Mouse (Mus musculus) gastrocnemius, postnatal 25 days (tissue): Measurements from ENCODE around the gene Dagla. TPM values are rescaled to one million over a fixed set of nuclear protein-coding genes. Genes with fewer than 3 reads are reported as not detected.
A peak's percentile ranks its signal among the peaks of the same experiment; 100 is the strongest.

Experiments
- DNase-seq: peaks from one replicate; pipeline ENCODE4 v3.0.0; 2022
- total RNA-seq, 2 experiments: library from RNA; stranded (reverse); gene quantifications; 1 replicate in 1 of 2; 2 replicates in 1 of 2; pipeline ENCODE4 v1.2.3; 2021

Gene Dagla
- total RNA-seq, 2 experiments from 2014 or later = 4.0 to 6.7 TPM

DNA sequence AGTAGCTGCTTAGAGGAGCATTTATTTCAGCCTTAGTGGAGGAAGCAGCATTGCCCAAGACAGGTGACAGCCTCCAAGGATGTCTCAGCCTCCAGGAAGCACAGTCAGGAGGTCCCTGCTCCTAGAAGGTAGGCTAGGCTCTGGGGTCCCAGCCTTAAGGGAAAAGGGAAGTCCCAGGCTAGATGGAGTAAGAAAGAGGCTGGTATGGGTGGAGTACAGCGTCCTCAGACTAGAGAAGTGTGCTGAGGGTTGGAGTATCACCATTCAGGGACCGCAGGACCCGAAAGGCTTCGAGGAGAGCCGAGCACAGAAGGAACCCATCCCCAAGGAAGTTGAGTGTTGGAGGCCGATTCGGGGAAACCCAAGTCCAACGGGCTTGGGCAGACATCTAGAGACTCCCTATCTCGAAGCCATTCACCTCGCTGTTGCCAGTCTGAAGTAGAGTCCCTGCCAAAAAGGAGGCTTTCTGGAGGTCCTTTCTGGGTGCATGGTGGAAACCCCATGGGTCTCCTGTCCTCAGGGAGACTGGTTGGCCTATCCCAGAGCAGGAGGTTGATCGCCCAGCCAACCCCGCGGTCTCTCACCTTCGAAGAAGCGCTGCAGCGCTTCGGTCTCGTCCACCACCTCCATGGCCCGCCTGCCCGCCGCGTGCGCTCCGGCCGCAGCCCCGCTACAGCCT, 64.6 kb downstream of the Dagla start:
- DNase-seq = no peak

- no peak for DNase-seq
These were observed 65.3 kb downstream of the Dagla start for GRCm38 (mm10) chr19:10239419-10239818.

DNA sequence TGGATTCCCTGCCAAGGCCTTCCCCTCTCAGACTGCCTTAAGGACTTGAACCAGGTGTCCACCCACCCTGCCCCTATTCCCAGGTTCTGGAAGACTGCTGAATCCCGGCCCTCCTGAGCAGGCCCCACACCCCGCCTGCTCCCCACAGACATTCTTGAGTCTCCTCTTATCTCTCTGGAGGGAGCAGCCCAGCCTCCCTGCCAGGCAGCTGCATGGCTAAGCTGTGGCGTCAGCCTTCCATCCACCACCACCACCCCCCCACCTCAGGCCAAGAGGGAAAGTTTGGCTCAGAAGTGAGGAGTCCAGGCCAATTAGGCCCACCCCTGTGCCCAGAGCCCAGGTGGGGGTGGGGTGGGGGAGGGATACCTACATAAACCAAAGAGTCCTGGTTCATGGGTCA, 66.2 kb downstream of the Dagla start:
- DNase-seq = no peak

GRCm38 (mm10) chr19:10235784-10236565, 68.7 kb downstream of the Dagla start:
- DNase-seq = no peak

DNA sequence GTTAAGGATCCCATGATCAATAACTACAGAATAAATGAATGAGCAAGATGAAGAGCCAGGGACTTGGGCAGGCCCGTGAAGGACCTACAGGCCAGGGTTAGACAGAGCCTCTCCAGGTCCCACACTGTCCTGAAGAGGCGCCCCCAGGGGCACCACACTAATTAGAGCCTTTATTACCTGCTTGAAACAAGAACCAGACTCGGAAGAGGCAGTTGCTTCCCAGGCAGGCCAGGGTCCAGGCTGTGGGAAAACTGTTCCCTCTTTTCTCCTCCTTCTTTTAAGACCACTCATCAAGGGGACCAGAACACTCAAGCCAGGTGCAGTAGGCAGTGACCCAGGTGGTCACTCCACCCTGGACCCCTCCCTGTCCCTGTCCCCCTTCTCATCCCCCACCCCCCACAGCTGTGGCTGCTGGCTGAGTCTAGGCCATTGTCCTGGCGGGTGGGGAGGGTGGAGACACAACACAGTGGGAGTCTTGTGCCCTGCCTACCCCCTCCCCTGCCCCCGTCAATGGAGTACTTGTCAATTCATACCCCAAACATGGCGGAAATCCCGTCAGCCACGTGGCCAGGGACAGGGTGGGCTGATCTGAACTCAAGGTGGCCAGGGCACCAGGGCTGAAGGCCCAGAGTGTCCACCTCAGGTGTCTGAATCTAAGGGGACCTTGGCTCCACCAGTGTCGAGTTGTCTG, 72.2 kb downstream of the Dagla start:
- DNase-seq = no peak

DNA sequence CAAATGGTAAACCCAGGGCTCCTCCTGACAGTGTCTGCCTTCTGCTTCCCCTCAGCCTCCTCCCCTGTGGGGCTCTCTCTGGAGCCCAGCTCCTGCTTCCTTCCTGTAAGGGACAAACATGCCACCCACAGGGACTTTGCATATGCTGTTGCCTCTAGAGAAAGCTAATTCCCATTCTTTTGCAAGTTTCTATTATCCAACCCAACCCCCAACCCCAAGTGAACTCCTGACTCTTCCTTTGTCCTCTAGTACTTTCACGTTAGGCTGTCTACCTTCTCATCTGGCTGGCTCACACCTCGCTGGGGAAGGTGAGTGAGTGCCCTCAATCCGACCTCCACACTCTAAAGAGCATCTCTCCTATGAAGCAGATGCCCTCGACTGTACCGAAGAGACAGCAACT, 72.8 kb downstream of the Dagla start:
- no peak for DNase-seq

DNA sequence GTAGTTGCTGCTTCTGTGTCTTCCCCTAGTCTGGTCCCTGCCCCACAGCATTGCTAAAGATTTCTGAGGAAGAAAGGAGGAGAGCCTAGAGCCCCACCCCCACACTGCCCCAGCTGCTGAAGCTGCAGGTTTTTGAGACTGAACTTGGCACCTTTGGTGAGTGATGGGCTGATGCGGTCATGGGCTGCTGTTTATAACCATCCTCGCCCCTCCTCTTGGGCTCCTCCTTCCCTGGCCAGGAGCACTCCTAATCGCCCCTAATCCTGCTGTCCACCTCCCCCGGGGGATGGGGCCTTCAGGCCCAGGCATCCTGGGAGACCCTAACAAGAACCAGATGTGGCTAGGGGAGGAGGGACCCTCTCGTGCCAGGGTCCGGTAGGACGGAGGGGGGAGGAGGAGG, 73.7 kb downstream of the Dagla start:
- no peak for DNase-seq

- no peak for DNase-seq
These were observed 78.9 kb downstream of the Dagla start for GRCm38 (mm10) chr19:10225767-10226166.

DNA sequence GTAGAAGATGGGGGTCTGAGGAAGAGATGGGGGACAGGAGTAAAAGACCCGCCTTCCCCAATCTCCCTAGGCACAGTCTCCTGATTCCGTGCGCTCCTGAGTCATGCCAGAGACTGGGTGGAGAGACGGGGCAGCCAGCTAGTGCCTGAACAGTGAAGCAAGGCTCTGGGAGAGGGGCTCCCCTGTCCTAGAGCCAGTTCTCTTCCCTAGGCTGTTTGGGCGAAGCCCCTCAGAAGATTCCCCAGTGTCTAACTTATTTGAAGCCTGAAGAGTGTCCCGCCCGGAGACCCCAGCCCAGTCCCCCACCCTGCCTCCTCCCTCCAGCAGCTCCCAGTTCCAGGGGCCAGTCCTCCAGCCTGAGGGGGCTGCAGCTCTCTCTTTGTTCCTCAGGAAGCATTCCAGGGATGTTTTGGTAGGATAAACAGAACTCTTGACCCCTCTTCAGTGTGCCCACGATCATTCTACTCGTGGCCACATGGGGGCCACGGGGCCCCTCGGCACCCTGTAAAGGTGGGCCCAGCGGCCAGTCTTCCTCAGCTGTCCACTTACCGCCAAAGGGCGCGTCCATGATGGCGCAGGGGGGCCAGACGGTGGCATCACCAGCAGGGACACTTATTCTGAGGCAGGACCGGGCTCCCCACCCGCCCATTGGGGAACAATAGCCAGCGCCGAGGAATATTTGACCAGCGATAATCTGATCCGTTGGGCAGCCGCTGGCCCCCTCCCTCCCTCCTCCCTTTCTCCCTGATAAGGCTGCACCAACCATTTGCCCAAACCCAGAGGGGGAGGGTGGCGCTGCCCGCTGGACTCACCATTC, 79.8 kb downstream of the Dagla start:
- DNase-seq = no peak

DNA sequence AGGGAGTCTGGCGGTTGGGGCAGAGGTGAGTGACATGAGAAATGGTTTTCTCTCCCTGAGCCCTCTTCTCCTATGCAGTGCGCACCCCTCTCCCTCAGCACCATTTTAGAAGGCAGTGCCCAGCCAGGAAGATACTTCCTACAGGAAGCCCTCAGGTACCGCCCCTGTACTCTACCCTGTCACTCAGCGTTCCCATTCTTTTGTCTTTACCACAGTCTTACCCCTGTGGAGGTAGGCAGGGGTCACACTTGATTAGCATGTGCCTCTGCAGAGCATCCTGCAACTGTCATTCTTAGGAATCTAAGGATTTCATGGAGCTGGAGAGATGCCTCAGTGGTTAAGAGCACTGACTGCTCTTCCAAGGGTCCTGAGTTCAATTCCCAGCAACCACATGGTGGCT, 81.1 kb downstream of the Dagla start:
- DNase-seq = no peak

- DNase-seq = no peak
These were observed 82.0 kb downstream of the Dagla start for GRCm38 (mm10) chr19:10222656-10223055.

GRCm38 (mm10) chr19:10221585-10221984, 83.1 kb downstream of the Dagla start:
- no peak for DNase-seq

DNA sequence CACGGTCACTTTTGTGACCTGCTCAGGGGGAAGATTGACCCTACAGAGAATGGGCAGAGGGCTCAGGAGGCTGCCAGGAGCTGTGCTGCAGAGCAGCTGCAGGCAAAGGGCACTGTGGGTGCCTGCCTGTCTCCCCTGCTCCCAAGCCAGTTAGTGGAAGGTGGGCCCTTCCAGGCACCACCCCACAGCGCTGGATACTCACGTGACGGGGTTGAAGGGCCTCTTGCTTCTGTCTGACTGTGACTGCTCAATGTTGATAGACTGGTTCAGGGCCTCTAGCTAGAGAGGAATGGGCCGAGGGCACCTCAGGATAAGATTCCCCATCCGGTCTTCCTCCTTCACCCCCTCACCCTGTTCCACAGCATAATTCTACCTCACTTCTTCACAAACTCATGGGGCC, 85.1 kb downstream of the Dagla start:
- DNase-seq = no peak

GRCm38 (mm10) chr19:10219108-10219507, 85.6 kb downstream of the Dagla start:
- DNase-seq = no peak

DNA sequence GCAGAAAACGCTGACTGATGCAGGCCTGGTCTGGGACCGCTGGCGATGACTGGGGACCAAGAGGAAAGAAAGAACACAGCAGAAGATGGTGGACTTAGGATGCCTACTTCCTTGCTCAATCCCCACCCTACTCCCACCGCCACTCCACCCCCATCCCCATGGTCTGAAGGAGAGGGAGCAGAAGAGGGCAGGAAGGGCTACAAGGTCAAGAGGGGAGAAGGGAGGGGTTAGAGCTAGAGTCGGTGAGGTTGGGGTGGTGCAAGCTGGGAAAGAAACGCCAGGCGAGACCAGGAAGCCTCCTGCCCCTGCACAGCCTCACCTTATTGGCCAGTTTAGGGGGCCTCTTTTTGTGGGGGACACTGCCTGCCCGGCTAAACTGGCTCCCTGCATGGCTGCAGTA, 88.6 kb downstream of the Dagla start:
- DNase-seq = no peak

GRCm38 (mm10) chr19:10213796-10214471, 90.7 kb downstream of the Dagla start:
- no peak for DNase-seq

- no peak for DNase-seq
These were observed 93.8 kb downstream of the Dagla start for GRCm38 (mm10) chr19:10210885-10211284.

DNA sequence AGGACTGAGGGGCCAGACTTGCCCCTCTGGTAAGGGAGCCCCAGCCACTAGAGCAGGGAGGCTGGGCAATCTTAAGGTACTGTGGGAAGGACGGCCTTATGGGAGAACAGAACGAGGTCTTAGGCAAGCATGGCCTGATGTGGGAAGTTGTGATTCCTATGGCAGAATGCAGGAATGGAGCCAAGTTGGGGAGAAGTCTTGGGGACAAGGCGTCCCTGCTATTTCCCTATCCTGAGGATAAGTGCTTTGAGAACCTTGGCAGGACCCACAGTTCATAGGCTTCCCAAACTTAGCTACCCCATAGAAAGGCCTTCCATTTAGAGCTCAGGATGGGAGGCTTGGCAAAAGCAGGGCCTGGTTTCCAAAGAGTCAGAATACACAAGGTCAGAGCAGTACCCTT, 95.8 kb downstream of the Dagla start:
- DNase-seq = no peak

GRCm38 (mm10) chr19:10205051-10205450, 99.6 kb downstream of the Dagla start:
- DNase-seq = no peak

- no peak for DNase-seq
These were observed 100.1 kb downstream of the Dagla start for GRCm38 (mm10) chr19:10204616-10205001.

DNA sequence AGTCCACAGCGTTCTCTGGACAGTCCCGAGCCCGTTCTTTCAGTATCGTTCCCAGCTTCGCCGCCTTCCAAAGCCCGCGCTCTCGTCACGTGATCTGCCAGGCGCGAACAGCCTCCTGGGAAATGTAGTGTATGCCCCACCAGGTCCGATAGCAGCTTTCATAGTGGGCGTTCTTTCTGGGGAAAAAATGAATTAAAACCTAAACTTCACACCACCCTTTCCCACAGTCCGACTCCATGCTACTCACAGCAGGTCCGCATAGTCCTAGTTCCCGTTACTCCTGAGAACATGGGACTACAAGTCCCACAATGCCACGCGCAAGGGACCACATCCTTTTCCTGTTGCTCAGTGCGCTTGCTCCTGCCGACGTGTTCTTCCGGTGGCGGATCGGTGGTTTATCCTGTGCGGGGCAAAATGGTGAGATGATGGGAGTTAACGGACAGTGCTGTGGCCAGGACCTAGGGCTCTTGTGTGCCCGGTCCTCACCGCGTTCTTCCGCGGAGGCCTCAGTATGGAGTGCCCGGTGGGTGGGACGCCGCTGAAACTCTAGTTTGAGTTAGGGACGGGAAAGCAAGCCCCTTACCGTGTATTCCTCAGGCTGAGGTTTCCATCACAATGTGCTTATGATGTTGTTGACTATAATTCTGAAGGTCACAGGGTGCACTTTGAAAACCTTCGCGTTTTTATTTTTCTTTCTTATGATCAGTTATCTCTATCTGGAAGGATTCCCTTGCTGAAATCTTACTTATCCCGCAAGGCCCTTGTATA, 100.6 kb downstream of the Dagla start, which contains the start of the genes Tmem258 and Fen1:
Gene Tmem258, plus strand, starts transcription at position 167 of the 768 bp plus-strand sequence.
Gene Fen1, minus strand, starts transcription at position 322 of the 768 bp plus-strand sequence.
- DNase-seq = peak; percentile 80
